Mouse (Mus musculus) neural tube, embryonic 14.5 days (tissue): ENCODE data around the gene Wdr92. TPM values are rescaled to one million over a fixed set of nuclear protein-coding genes. Genes with fewer than 3 reads are reported as not detected.

Experiments used
- ATAC-seq: fragments of 200-750 bp; cut with Nextera tagmentation; 2 replicates; pipeline ENCODE4 v1.8.0; 2017; ENCODE audit warnings: low read depth, mild to moderate bottlenecking, moderate TSS enrichment, moderate library complexity
- H3K27ac ChIP-seq: fragments of 300-500 bp; sonication (generic); 2 replicates; pipeline ENCODE4 v1.5.1; 2014; ENCODE audit warnings: low read depth, mild to moderate bottlenecking, control low read depth, low read length, moderate library complexity, mixed read lengths
- H3K27me3 ChIP-seq: fragments of 300-500 bp; sonication (generic); 2 replicates; pipeline ENCODE4 v1.6.1; 2014; ENCODE audit warnings: low read length; ENCODE audit not compliant: control insufficient read depth, insufficient read depth
- H3K36me3 ChIP-seq: fragments of 300-500 bp; sonication (generic); 2 replicates; pipeline ENCODE4 v1.6.1; 2014; ENCODE audit warnings: low read length, mixed read lengths; ENCODE audit not compliant: control insufficient read depth, insufficient read depth
- H3K4me1 ChIP-seq: fragments of 300-500 bp; sonication (generic); 2 replicates; pipeline ENCODE4 v1.6.1; 2014; ENCODE audit warnings: low read length; ENCODE audit not compliant: control insufficient read depth, insufficient read depth
- H3K4me2 ChIP-seq: fragments of 300-500 bp; sonication (generic); 2 replicates; pipeline ENCODE4 v1.6.1; 2014; ENCODE audit warnings: mild to moderate bottlenecking, low read depth, low read length, control low read depth
- H3K4me3 ChIP-seq: fragments of 300-500 bp; sonication (generic); 2 replicates; pipeline ENCODE4 v1.5.1; 2014; ENCODE audit warnings: low read depth, low read length, control low read depth, mixed read lengths
- H3K9ac ChIP-seq: fragments of 300-500 bp; sonication (generic); replicated peaks from 2 replicates; pipeline ENCODE4 v1.6.1; 2014; ENCODE audit warnings: low read depth, mild to moderate bottlenecking, control low read depth, low read length, mixed read lengths
- H3K9me3 ChIP-seq: fragments of 300-500 bp; sonication (generic); 2 replicates; pipeline ENCODE4 v1.6.1; 2016; ENCODE audit warnings: low read length; ENCODE audit not compliant: control insufficient read depth
- WGBS: fragments of 180-500 bp; shearing (Covaris S2); extraction: QIAGEN DNeasy Blood & Tissue Kit; methylation state at CpG from one replicate; pipeline ENCODE4 v1.1.7; 2014; 5-methylcytosine and 5-hydroxymethylcytosine counted together
- polyA plus RNA-seq: library from polyadenylated mRNA; unstranded; fragments of >200 nt; fragmentation: Nextera tagmentation; extraction: Ambion mirVana; gene quantifications from 2 replicates; pipeline ENCODE4 v1.2.1, GENCODE M21; 2014

Wdr92 gene
- polyA plus RNA-seq, 1 experiment from 2014 or later = 18.4 TPM

- Histone ChIP-seq H3K27me3 (no peaks in the 10 kb centered on the region), H3K4me2 (no peak overlapping the region), H3K9me3 (no peaks in the 10 kb centered on the region), H3K36me3 (peaks cover 25% of the 10 kb centered on the region), H3K9ac (no peak overlapping the region), H3K4me1 (no peaks in the 10 kb centered on the region), H3K4me3 (no peak overlapping the region), H3K27ac (no peak overlapping the region)
- WGBS = 96% methylated on average over 3 of the region's 3 CpGs
- no peak for ATAC-seq
These were observed 18.1 kb downstream of the Wdr92 start for GRCm38 (mm10) chr11:17199840-17200501.

GRCm38 (mm10) chr11:17200936-17201335, 19.0 kb downstream of the Wdr92 start:
- Histone ChIP-seq H3K9me3 (no peaks in the 10 kb centered on the region), H3K4me1 (no peaks in the 10 kb centered on the region), H3K27me3 (no peaks in the 10 kb centered on the region), H3K4me2 (no peak overlapping the region), H3K36me3 (peaks cover 17% of the 10 kb centered on the region), H3K27ac (no peak overlapping the region), H3K4me3 (no peak overlapping the region), H3K9ac (no peak overlapping the region)
- ATAC-seq = no peak
- WGBS = 91% methylated on average over 4 of the region's 4 CpGs

- Histone ChIP-seq H3K9ac (no peak overlapping the region), H3K36me3 (peaks cover 17% of the 10 kb centered on the region; the same call in 1 of the 2 replicates), H3K9me3 (no peaks in the 10 kb centered on the region), H3K4me1 (no peaks in the 10 kb centered on the region), H3K4me3 (no peak overlapping the region), H3K4me2 (no peak overlapping the region), H3K27ac (no peak overlapping the region), H3K27me3 (no peaks in the 10 kb centered on the region)
- 88% methylated on average over 6 of the region's 6 CpGs for WGBS
- ATAC-seq = peak; percentile 31; the same call in 1 of the 2 replicates
These were observed 20.6 kb downstream of the Wdr92 start for GRCm38 (mm10) chr11:17202481-17202880.

GRCm38 (mm10) chr11:17211258-17212140, 29.6 kb downstream of the Wdr92 start, which contains the start of gene Pno1:
Gene Pno1 (minus strand): TSS chr11:17211568.
- H3K9me3 ChIP-seq = no peaks in the 10 kb centered on the region
- H3K4me2 ChIP-seq = peak within 1 kb of the TSS; percentile 73
- H3K4me1 ChIP-seq = peaks cover 15% of the 10 kb centered on the region
- ATAC-seq = peak; percentile 99
- WGBS = under 1% methylated on average over 63 of the region's 65 CpGs
- peaks cover 2% of the 10 kb centered on the region; the same call in 1 of the 2 replicates for H3K36me3 ChIP-seq
- peak within 1 kb of the TSS; percentile 72 for H3K9ac ChIP-seq
- H3K27ac ChIP-seq = peak within 1 kb of the TSS; percentile 84
- H3K4me3 ChIP-seq = peak within 1 kb of the TSS; percentile 55
- H3K27me3 ChIP-seq = no peaks in the 10 kb centered on the region

GRCm38 (mm10) chr11:17212141-17212495, 30.2 kb downstream of the Wdr92 start:
- no peak for ATAC-seq
- Histone ChIP-seq H3K27ac (peak overlapping the region; percentile 84; the same call in 1 of the 2 replicates), H3K9ac (peak overlapping the region; percentile 72), H3K4me2 (peak overlapping the region; percentile 73), H3K4me3 (peak overlapping the region; percentile 55), H3K4me1 (peaks cover 15% of the 10 kb centered on the region), H3K36me3 (peaks cover 2% of the 10 kb centered on the region; the same call in 1 of the 2 replicates), H3K9me3 (no peaks in the 10 kb centered on the region), H3K27me3 (no peaks in the 10 kb centered on the region)
- WGBS = 3% methylated on average over 10 of the region's 10 CpGs

GRCm38 (mm10) chr11:17212903-17213509, 31.1 kb downstream of the Wdr92 start:
- Histone ChIP-seq H3K4me2 (peak overlapping the region; percentile 73; the same call in 1 of the 2 replicates), H3K9me3 (no peaks in the 10 kb centered on the region), H3K27me3 (no peaks in the 10 kb centered on the region), H3K4me3 (no peak overlapping the region; the same call in 1 of the 2 replicates), H3K4me1 (peaks cover 15% of the 10 kb centered on the region), H3K36me3 (peaks cover 1% of the 10 kb centered on the region; the same call in 1 of the 2 replicates), H3K27ac (no peak overlapping the region), H3K9ac (no peak overlapping the region)
- ATAC-seq = no peak
- WGBS = 86% methylated on average over 5 of the region's 5 CpGs

- Histone ChIP-seq H3K4me1 (peaks cover 13% of the 10 kb centered on the region), H3K27me3 (no peaks in the 10 kb centered on the region), H3K27ac (no peak overlapping the region), H3K9ac (no peak overlapping the region), H3K36me3 (no peaks in the 10 kb centered on the region), H3K4me3 (no peak overlapping the region), H3K4me2 (no peak overlapping the region), H3K9me3 (no peaks in the 10 kb centered on the region)
- no peak for ATAC-seq
- 88% methylated on average over 3 of the region's 3 CpGs for WGBS
These were observed 33.6 kb downstream of the Wdr92 start for GRCm38 (mm10) chr11:17215475-17215874.

GRCm38 (mm10) chr11:17221126-17221525, 39.2 kb downstream of the Wdr92 start:
- no peak overlapping the region for H3K4me3 ChIP-seq
- H3K27me3 ChIP-seq = no peaks in the 10 kb centered on the region
- no peak overlapping the region for H3K9ac ChIP-seq
- H3K36me3 ChIP-seq = 0 out of 2 replicates have a peak, but pooled peaks cover 5% of the 10 kb centered on the region
- no peak overlapping the region for H3K4me2 ChIP-seq
- H3K4me1 ChIP-seq = no peaks in the 10 kb centered on the region
- H3K27ac ChIP-seq = no peak overlapping the region
- 94% methylated on average over 8 of the region's 8 CpGs for WGBS
- no peak for ATAC-seq
- no peaks in the 10 kb centered on the region for H3K9me3 ChIP-seq
